Mouse (Mus musculus) heart, adult 2 months (tissue): ENCODE results near the gene Vti1a. TPM values are rescaled to one million over a fixed set of nuclear protein-coding genes. Genes with fewer than 3 reads are reported as not detected.

Source experiments
- DNase-seq, 2 experiments: peaks; one replicate each; pipeline ENCODE4 v3.0.0; 2021
- H3K27ac ChIP-seq: fragments of 200-600 bp; 2 replicates; pipeline ENCODE4 v1.8.1; 2022
- H3K27me3 ChIP-seq: fragments of 200-500 bp; 2 replicates; pipeline ENCODE4 v1.6.1; 2012; ENCODE audit warnings: mild to moderate bottlenecking, low read length, inconsistent platforms, mixed read lengths; ENCODE audit not compliant: control insufficient read depth, insufficient read depth
- H3K36me3 ChIP-seq: fragments of 200-500 bp; 2 replicates; pipeline ENCODE4 v1.6.1; 2012; ENCODE audit warnings: low read length, inconsistent platforms; ENCODE audit not compliant: control insufficient read depth, insufficient read depth
- H3K4me1 ChIP-seq: fragments of 200-500 bp; 2 replicates; pipeline ENCODE4 v1.6.1; 2011; ENCODE audit warnings: low read length; ENCODE audit not compliant: control insufficient read depth, insufficient read depth
- H3K4me3 ChIP-seq: fragments of 200-600 bp; 2 replicates; pipeline ENCODE4 v1.8.1; 2022
- H3K79me2 ChIP-seq: fragments of 200-500 bp; replicated peaks from 2 replicates; pipeline ENCODE4 v1.6.1; 2012; ENCODE audit warnings: mild to moderate bottlenecking, inconsistent platforms, low read length, moderate library complexity, mixed read lengths; ENCODE audit not compliant: control insufficient read depth, insufficient read depth
- H3K9ac ChIP-seq: fragments of 200-500 bp; 2 replicates; pipeline ENCODE4 v1.6.1; 2012; ENCODE audit warnings: low read depth, mild to moderate bottlenecking, control low read depth, inconsistent platforms, low read length, mixed read lengths
- CTCF ChIP-seq: fragments of 200-600 bp; IDR thresholded peaks from 2 replicates; pipeline ENCODE4 v1.8.1; 2022; ENCODE audit warnings: antibody characterized with exemption, mild to moderate bottlenecking, moderate library complexity
- EP300 ChIP-seq: fragments of 200-500 bp; IDR thresholded peaks from 2 replicates; pipeline ENCODE4 v1.6.1; 2011; ENCODE audit warnings: low read depth, low read length, control low read depth; ENCODE audit not compliant: insufficient read depth
- POLR2A ChIP-seq: fragments of 200-500 bp; IDR thresholded peaks from 2 replicates; pipeline ENCODE4 v1.6.1; 2011; ENCODE audit warnings: mild to moderate bottlenecking, low read depth, low read length, control low read depth; ENCODE audit not compliant: insufficient read depth
- WGBS: fragments of 180-500 bp; shearing (Covaris S2); methylation state at CpG from one replicate; pipeline ENCODE4 v1.1.7; 2018; 5-methylcytosine and 5-hydroxymethylcytosine counted together
- intact Hi-C: fragments of 180-260 bp; cut with DNase I; formaldehyde crosslinking; loops from one replicate; pipeline ENCODE4 v1.15.1; 2025
- polyA plus RNA-seq: library from polyadenylated mRNA; depleted of rRNA; stranded (reverse); fragments of >200 nt; gene quantifications from 2 replicates; pipeline ENCODE4 v1.2.3, GENCODE M21; 2012
- total RNA-seq, 2 experiments: library from RNA; stranded (reverse); gene quantifications; 2 replicates each; pipeline ENCODE4 v1.2.3; 2021

The Vti1a gene
- total and polyA plus RNA-seq, 3 experiments = 6.2 to 16.3 (median 15.6) TPM

DNA sequence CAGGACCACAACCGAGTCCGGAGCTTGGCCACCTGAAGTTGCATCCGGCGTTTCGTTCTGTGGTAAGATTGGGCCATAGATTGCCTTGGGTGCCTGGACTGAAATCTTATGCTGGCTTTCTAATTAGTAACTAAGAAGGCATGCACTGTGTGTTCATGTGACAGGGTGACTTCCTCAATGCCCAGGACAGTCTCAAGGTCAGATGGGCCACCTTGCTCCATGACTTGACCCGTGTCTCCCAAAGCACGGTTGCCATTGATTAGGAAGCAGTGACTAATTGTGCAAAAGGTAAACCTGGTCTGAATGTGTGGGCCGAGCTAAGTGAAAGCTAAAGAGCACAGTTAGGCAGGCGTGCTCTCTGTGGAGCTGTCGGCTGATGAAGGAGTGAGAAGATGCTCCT is 232.1 kb downstream of the Vti1a start:
- DNase-seq = no peak
- Histone ChIP-seq H3K4me1 (peaks cover 5% of the 10 kb centered on the region), H3K27me3 (no peaks in the 10 kb centered on the region), H3K79me2 (no peaks in the 10 kb centered on the region), H3K9ac (no peak overlapping the region), H3K27ac (no peak overlapping the region), H3K4me3 (no peak overlapping the region), H3K36me3 (no peaks in the 10 kb centered on the region)
- WGBS = 96% methylated on average over 10 of the region's 10 CpGs
- intact Hi-C loops = loop anchor here (5.0 kb wide), 1 partner anchor 329 kb away; no protein-coding TSS in a partner anchor
- no peak for TF ChIP-seq EP300
- TF ChIP-seq POLR2A = no peak

GRCm38 (mm10) chr19:55548656-55549055 is 232.6 kb downstream of the Vti1a start:
- TF ChIP-seq EP300 (no peak), POLR2A (no peak), CTCF (no peak)
- WGBS = 78% methylated on average over 10 of the region's 10 CpGs
- Histone ChIP-seq H3K27me3 (no peaks in the 10 kb centered on the region), H3K4me3 (no peak overlapping the region), H3K79me2 (no peaks in the 10 kb centered on the region), H3K9ac (no peak overlapping the region), H3K4me1 (peaks cover 5% of the 10 kb centered on the region), H3K27ac (no peak overlapping the region), H3K36me3 (no peaks in the 10 kb centered on the region)
- intact Hi-C loops = loop anchor here (5.0 kb wide), 1 partner anchor 329 kb away; no protein-coding TSS in a partner anchor
- no peak for DNase-seq

GRCm38 (mm10) chr19:55550176-55550575 is 234.1 kb downstream of the Vti1a start:
- Histone ChIP-seq H3K79me2 (no peaks in the 10 kb centered on the region), H3K27ac (no peak overlapping the region), H3K4me3 (no peak overlapping the region), H3K27me3 (no peaks in the 10 kb centered on the region), H3K4me1 (peaks cover 1% of the 10 kb centered on the region; the same call in 1 of the 2 replicates), H3K36me3 (no peaks in the 10 kb centered on the region), H3K9ac (no peak overlapping the region)
- WGBS = 96% methylated on average over 6 of the region's 6 CpGs
- intact Hi-C loops = no loop called here
- DNase-seq = no peak
- no peak for TF ChIP-seq POLR2A

- H3K4me3 ChIP-seq = no peak overlapping the region
- no peaks in the 10 kb centered on the region; the same call in 1 of the 2 replicates for H3K4me1 ChIP-seq
- H3K36me3 ChIP-seq = no peaks in the 10 kb centered on the region
- no peaks in the 10 kb centered on the region for H3K27me3 ChIP-seq
- TF ChIP-seq POLR2A (no peak), EP300 (no peak), CTCF (no peak)
- no peak for DNase-seq
- no peak overlapping the region for H3K27ac ChIP-seq
- H3K79me2 ChIP-seq = no peaks in the 10 kb centered on the region
- intact Hi-C loops = no loop called here
- 65% methylated on average over 7 of the region's 7 CpGs for WGBS
- H3K9ac ChIP-seq = no peak overlapping the region
Observed at GRCm38 (mm10) chr19:55552339-55552738, 236.2 kb downstream of the Vti1a start.

- no peak for TF ChIP-seq POLR2A
- TF ChIP-seq CTCF = no peak
- TF ChIP-seq EP300 = no peak
- H3K27ac ChIP-seq = no peak overlapping the region
- no peaks in the 10 kb centered on the region; the same call in 1 of the 2 replicates for H3K4me1 ChIP-seq
- WGBS = 92% methylated on average over 7 of the region's 7 CpGs
- H3K27me3 ChIP-seq = no peaks in the 10 kb centered on the region
- H3K79me2 ChIP-seq = no peaks in the 10 kb centered on the region
- H3K36me3 ChIP-seq = no peaks in the 10 kb centered on the region
- intact Hi-C loops = no loop called here
- DNase-seq = no peak
- H3K4me3 ChIP-seq = no peak overlapping the region
- no peak overlapping the region for H3K9ac ChIP-seq
Observed at GRCm38 (mm10) chr19:55552861-55553260, 236.8 kb downstream of the Vti1a start.

DNA sequence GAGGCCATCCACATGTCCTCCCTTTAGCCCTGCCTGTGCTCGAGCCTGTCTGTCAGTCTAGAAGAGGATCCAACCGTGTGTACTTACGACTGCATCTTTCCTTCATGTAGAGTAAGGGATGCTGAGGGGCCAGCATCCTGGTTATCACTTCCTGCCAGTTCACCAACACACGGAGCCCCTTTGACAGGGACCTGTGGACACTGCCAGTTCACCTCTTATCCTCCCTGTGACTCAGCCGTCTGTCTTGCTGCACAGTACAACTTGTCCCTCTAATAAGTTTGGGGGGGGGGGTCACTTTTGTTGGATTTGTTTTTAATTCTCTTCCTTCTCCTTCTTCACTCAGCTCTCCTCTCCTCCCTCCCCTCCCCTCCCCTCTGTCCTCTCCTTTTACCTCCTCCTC is 238.2 kb downstream of the Vti1a start:
- Histone ChIP-seq H3K4me1 (no peaks in the 10 kb centered on the region; the same call in 1 of the 2 replicates), H3K9ac (no peak overlapping the region), H3K27ac (no peak overlapping the region), H3K27me3 (no peaks in the 10 kb centered on the region), H3K4me3 (no peak overlapping the region), H3K79me2 (no peaks in the 10 kb centered on the region), H3K36me3 (no peaks in the 10 kb centered on the region)
- WGBS = 61% methylated on average over 5 of the region's 5 CpGs
- TF ChIP-seq CTCF (no peak), EP300 (no peak), POLR2A (no peak)
- no peak for DNase-seq
- intact Hi-C loops = no loop called here
